Mouse (Mus musculus): ENCODE data around the gene Sema3a. TPM values are rescaled to one million over a fixed set of nuclear protein-coding genes. Genes with fewer than 3 reads are reported as not detected.

The Sema3a gene
- total RNA-seq, 2 experiments from 2014 or later, result 21.0 to 31.1 TPM

DNA sequence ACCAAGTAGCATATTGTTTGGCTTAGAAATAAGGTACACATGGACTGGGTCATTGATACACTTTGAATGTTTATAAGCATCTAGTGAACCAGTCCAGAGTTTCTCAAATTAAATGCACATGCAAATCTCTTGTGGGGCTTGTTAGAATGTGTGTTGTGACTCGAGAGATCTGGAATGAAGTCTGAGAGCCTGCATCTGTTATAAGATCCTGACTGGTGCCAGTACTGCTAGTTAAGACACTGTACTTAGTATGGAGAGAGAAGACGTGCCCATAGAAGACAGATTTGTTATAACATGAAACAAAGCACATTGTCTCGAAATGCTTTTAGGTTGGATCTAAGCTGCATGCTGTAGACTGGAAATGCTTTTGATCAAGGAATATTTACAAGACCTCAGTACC lies 511.0 kb downstream of the Sema3a start:
- intact Hi-C loops (cut with DNase I), result no loop called here
- no peak for DNase-seq (ENCODE audit: extremely low spot score in 1 of 2, low spot score in 2 of 2)
- H3K4me3 ChIP-seq, result no peak overlapping the region
- no peak overlapping the region for H3K27ac ChIP-seq
- TF ChIP-seq CTCF (IDR thresholded peaks at IDR 0.05), result no peak

All from left cerebral cortex, adult 2 months (tissue).